Mouse (Mus musculus): Measurements from ENCODE around the gene Scarf2. TPM values are rescaled to one million over a fixed set of nuclear protein-coding genes. Genes with fewer than 3 reads are reported as not detected.

The Scarf2 gene
- polyA plus RNA-seq (2012; rRNA removed), result 215 and 266 TPM in 2 replicates

DNA sequence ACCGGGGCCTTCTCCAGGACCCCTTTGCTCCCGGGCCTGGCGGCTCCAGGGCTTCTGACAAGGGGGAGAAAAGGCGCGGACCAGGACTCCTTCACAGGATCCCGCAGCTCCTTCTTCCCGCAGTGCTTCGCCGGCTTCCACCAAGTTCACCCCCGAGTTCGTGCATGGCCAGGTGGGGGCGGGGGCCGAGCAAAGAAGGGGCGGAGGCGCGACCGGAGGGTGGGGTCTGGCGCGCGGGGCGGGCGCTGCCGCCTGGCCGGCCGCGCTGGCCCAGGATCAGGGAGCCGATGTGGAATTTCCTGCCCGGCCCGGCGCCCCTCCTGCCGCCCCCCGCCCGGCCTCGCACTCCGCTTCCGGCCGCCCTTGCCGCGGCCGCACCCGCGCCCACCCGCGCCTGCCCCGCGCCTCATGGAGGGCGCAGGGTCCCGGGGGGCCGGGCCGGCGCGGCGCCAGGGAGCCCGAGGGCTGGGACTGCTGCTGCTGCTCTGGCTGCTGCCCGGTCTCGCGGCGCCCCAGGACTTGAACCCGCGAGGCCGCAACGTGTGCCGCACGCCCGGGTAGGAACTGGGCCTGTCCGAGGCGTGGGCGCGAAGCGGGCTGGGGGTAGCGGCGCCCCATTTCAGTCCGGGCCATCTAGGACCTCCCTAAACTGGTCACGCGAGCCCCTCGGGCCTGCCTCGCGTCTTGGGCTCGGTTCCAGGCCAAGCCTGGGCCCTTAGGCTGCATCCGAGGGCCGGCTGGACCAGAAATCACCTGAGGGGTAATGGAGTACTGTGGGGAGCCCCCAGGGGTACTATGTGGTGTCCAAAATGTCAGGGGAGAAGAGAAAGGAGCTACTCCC lies at the start of gene Scarf2:
Gene Scarf2, plus strand, starts transcription at position 312 of the 841 bp plus-strand sequence.
- WGBS, result 2% methylated on average over 77 of the region's 81 CpGs
- H3K4me3 ChIP-seq (replicated peaks; ENCODE audit: extremely low read depth, low read depth, low read length), result peak within 1 kb of the TSS; percentile 71
- TF ChIP-seq CTCF (IDR thresholded peaks at IDR 0.05; ENCODE audit: insufficient read depth, low read length), result no peak
- TF ChIP-seq POLR2A (IDR thresholded peaks at IDR 0.05; ENCODE audit: borderline replicate concordance, extremely low read depth, low read depth, low read length), result no peak
- peaks cover 15% of the 10 kb centered on the region for H3K4me1 ChIP-seq (ENCODE audit: control insufficient read depth, insufficient read depth, low read length)
- peak; percentile 66 for DNase-seq

GRCm38 (mm10) chr16:17753001-17753400 lies 44.1 kb upstream of the Scarf2 start:
- H3K4me3 ChIP-seq (replicated peaks; ENCODE audit: extremely low read depth, low read depth, low read length), result no peak overlapping the region
- no peak for DNase-seq
- WGBS, result 26% methylated on average over 3 of the region's 3 CpGs
- H3K4me1 ChIP-seq (ENCODE audit: control insufficient read depth, insufficient read depth, low read length), result no peaks in the 10 kb centered on the region
- TF ChIP-seq POLR2A (IDR thresholded peaks at IDR 0.05; ENCODE audit: borderline replicate concordance, extremely low read depth, low read depth, low read length) (no peak), CTCF (IDR thresholded peaks at IDR 0.05; ENCODE audit: insufficient read depth, low read length) (no peak)

GRCm38 (mm10) chr16:17753686-17754085 lies 43.4 kb upstream of the Scarf2 start:
- Histone ChIP-seq H3K4me3 (replicated peaks; ENCODE audit: extremely low read depth, low read depth, low read length) (no peak overlapping the region), H3K4me1 (ENCODE audit: control insufficient read depth, insufficient read depth, low read length) (no peaks in the 10 kb centered on the region)
- DNase-seq, result no peak
- TF ChIP-seq CTCF (IDR thresholded peaks at IDR 0.05; ENCODE audit: insufficient read depth, low read length) (no peak), POLR2A (IDR thresholded peaks at IDR 0.05; ENCODE audit: borderline replicate concordance, extremely low read depth, low read depth, low read length) (no peak)
- whole genome bisulfite sequencing, result 40% methylated on average over 1 of the region's 1 CpGs

GRCm38 (mm10) chr16:17757756-17758155 lies 39.3 kb upstream of the Scarf2 start:
- 97% methylated on average over 1 of the region's 1 CpGs for WGBS
- Histone ChIP-seq H3K4me3 (replicated peaks; ENCODE audit: extremely low read depth, low read depth, low read length) (no peak overlapping the region), H3K4me1 (ENCODE audit: control insufficient read depth, insufficient read depth, low read length) (no peaks in the 10 kb centered on the region)
- DNase-seq, result no peak
- TF ChIP-seq CTCF (IDR thresholded peaks at IDR 0.05; ENCODE audit: insufficient read depth, low read length) (no peak), POLR2A (IDR thresholded peaks at IDR 0.05; ENCODE audit: borderline replicate concordance, extremely low read depth, low read depth, low read length) (no peak)

GRCm38 (mm10) chr16:17758902-17759301 lies 38.2 kb upstream of the Scarf2 start:
- no peaks in the 10 kb centered on the region for H3K4me1 ChIP-seq (ENCODE audit: control insufficient read depth, insufficient read depth, low read length)
- H3K4me3 ChIP-seq (replicated peaks; ENCODE audit: extremely low read depth, low read depth, low read length), result peak overlapping the region; percentile 73
- peak; percentile 11 for DNase-seq
- no peak for TF ChIP-seq CTCF (IDR thresholded peaks at IDR 0.05; ENCODE audit: insufficient read depth, low read length)
- TF ChIP-seq POLR2A (IDR thresholded peaks at IDR 0.05; ENCODE audit: borderline replicate concordance, extremely low read depth, low read depth, low read length), result no peak
- 15% methylated on average over 9 of the region's 9 CpGs for WGBS

DNA sequence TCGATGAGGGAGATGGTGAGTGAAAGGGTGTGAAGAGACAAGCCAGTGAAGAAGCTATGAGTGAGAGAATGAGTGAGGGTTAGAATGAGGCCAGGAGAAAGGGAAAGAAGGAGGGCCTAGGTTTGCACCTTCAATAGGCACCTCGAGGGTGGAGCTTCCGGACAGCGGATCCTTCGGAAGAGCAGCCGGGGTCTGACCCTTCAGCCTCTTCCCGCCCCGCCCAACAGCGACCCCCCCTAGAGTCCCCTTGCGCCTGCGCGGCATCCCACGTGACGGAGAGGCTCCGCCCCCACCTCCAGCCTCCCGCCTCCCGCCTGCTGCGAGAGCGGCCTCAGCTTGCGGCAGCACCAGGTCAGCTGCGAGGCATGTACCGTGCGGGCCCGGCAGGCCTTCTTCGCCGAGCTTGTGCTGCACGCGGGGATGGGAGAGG lies 37.7 kb upstream of the Scarf2 start, which contains the start of gene Klhl22:
Gene Klhl22, plus strand, starts transcription at position 275 of the 430 bp plus-strand sequence.
- Histone ChIP-seq H3K4me3 (replicated peaks; ENCODE audit: extremely low read depth, low read depth, low read length) (peak within 1 kb of the TSS; percentile 73), H3K4me1 (ENCODE audit: control insufficient read depth, insufficient read depth, low read length) (no peaks in the 10 kb centered on the region)
- TF ChIP-seq POLR2A (IDR thresholded peaks at IDR 0.05; ENCODE audit: borderline replicate concordance, extremely low read depth, low read depth, low read length) (peak; percentile 81; the same call in 1 of the 2 replicates), CTCF (IDR thresholded peaks at IDR 0.05; ENCODE audit: insufficient read depth, low read length) (no peak)
- WGBS, result 1% methylated on average over 28 of the region's 28 CpGs
- peak; percentile 92 for DNase-seq

DNA sequence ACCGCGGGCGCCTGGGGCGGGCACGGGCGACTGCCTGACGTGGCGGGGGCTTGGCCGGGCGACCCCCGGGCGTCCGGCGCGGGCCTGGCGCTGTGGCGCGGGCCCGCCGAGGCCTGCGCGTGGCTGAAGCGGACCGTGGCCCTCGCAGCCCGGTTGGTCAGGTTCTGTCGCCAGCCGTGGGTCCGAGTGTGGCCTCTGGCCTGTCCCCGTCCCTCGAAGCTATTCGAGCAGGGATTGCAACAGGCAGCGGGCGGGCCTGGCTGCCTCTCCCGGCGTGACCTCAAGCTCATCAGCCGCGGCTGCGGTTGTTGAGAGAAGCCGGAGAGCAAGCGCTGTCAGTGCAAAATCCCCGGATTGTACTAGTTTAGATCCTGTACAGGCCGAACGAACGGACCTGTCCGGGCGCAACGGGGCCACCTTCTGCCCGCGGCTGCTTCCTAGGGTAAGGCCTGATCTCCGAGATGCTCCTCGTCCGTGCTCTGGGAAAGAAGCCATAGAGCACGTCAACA lies 37.2 kb upstream of the Scarf2 start:
- peak; percentile 62 for DNase-seq
- H3K4me3 ChIP-seq (replicated peaks; ENCODE audit: extremely low read depth, low read depth, low read length), result peak overlapping the region; percentile 73
- TF ChIP-seq CTCF (IDR thresholded peaks at IDR 0.05; ENCODE audit: insufficient read depth, low read length), result no peak
- TF ChIP-seq POLR2A (IDR thresholded peaks at IDR 0.05; ENCODE audit: borderline replicate concordance, extremely low read depth, low read depth, low read length), result no peak
- H3K4me1 ChIP-seq (ENCODE audit: control insufficient read depth, insufficient read depth, low read length), result no peaks in the 10 kb centered on the region
- under 1% methylated on average over 54 of the region's 54 CpGs for WGBS

GRCm38 (mm10) chr16:17760657-17761056 lies 36.4 kb upstream of the Scarf2 start:
- Histone ChIP-seq H3K4me3 (replicated peaks; ENCODE audit: extremely low read depth, low read depth, low read length) (no peak overlapping the region), H3K4me1 (ENCODE audit: control insufficient read depth, insufficient read depth, low read length) (no peaks in the 10 kb centered on the region)
- TF ChIP-seq POLR2A (IDR thresholded peaks at IDR 0.05; ENCODE audit: borderline replicate concordance, extremely low read depth, low read depth, low read length), result no peak
- TF ChIP-seq CTCF (IDR thresholded peaks at IDR 0.05; ENCODE audit: insufficient read depth, low read length), result peak; percentile 49
- 43% methylated on average over 8 of the region's 8 CpGs for WGBS
- no peak for DNase-seq

GRCm38 (mm10) chr16:17761074-17761473 lies 36.0 kb upstream of the Scarf2 start:
- no peak overlapping the region for H3K4me3 ChIP-seq (replicated peaks; ENCODE audit: extremely low read depth, low read depth, low read length)

More at GRCm38 (mm10) chr16:17761074-17761473, 36.0 kb upstream of the Scarf2 start:
- H3K4me1 ChIP-seq (ENCODE audit: control insufficient read depth, insufficient read depth, low read length), result no peaks in the 10 kb centered on the region
- TF ChIP-seq POLR2A (IDR thresholded peaks at IDR 0.05; ENCODE audit: borderline replicate concordance, extremely low read depth, low read depth, low read length), result no peak
- no peak for TF ChIP-seq CTCF (IDR thresholded peaks at IDR 0.05; ENCODE audit: insufficient read depth, low read length)
- 50% methylated on average over 1 of the region's 1 CpGs for WGBS
- no peak for DNase-seq

Measured in lung, adult 2 months (tissue).